Mouse (Mus musculus): ENCODE data around the gene Zbed6. TPM values are rescaled to one million over a fixed set of nuclear protein-coding genes. Genes with fewer than 3 reads are reported as not detected.
A peak's percentile ranks its signal among the peaks of the same experiment; 100 is the strongest.

Zbed6 gene
- polyA plus RNA-seq, 1 experiment from 2014 or later = not detected

GRCm38 (mm10) chr1:133693536-133694114 lies 32.9 kb upstream of the Zbed6 start:
- no peaks in the 10 kb centered on the region for H3K9me3 ChIP-seq (ENCODE audit: low read depth, low read length)
- no peak overlapping the region for H3K4me2 ChIP-seq
- no peak overlapping the region for H3K9ac ChIP-seq
- H3K4me3 ChIP-seq (ENCODE audit: low read depth, low read length) = no peak overlapping the region
- no peak for ATAC-seq (ENCODE audit: insufficient read depth)
- DNase-seq = no peak
- no peaks in the 10 kb centered on the region for H3K27me3 ChIP-seq (ENCODE audit: insufficient read depth, low read length)
- H3K36me3 ChIP-seq (ENCODE audit: insufficient read depth) = no peaks in the 10 kb centered on the region
- peak overlapping the region; percentile 88 for H3K27ac ChIP-seq (ENCODE audit: low read depth)
- no peak for TF ChIP-seq CTCF (IDR thresholded peaks at IDR 0.05; ENCODE audit: low read depth)
- H3K4me1 ChIP-seq (ENCODE audit: insufficient read depth) = peaks cover 20% of the 10 kb centered on the region
- WGBS = 57% methylated on average over 11 of the region's 11 CpGs

GRCm38 (mm10) chr1:133692195-133692594 lies 31.5 kb upstream of the Zbed6 start:
- H3K27me3 ChIP-seq (ENCODE audit: insufficient read depth, low read length) = no peaks in the 10 kb centered on the region
- no peaks in the 10 kb centered on the region for H3K9me3 ChIP-seq (ENCODE audit: low read depth, low read length)
- peaks cover 20% of the 10 kb centered on the region for H3K4me1 ChIP-seq (ENCODE audit: insufficient read depth)
- H3K4me3 ChIP-seq (ENCODE audit: low read depth, low read length) = no peak overlapping the region
- no peaks in the 10 kb centered on the region for H3K36me3 ChIP-seq (ENCODE audit: insufficient read depth)
- DNase-seq = no peak
- TF ChIP-seq CTCF (IDR thresholded peaks at IDR 0.05; ENCODE audit: low read depth) = no peak
- 40% methylated on average over 4 of the region's 4 CpGs for WGBS
- no peak overlapping the region for H3K4me2 ChIP-seq
- no peak for ATAC-seq (ENCODE audit: insufficient read depth)
- H3K9ac ChIP-seq = no peak overlapping the region
- no peak overlapping the region for H3K27ac ChIP-seq (ENCODE audit: low read depth)

- no peak overlapping the region for H3K9ac ChIP-seq
- no peak for DNase-seq
- no peak overlapping the region for H3K4me2 ChIP-seq
- no peaks in the 10 kb centered on the region for H3K27me3 ChIP-seq (ENCODE audit: insufficient read depth, low read length)
- H3K4me3 ChIP-seq (ENCODE audit: low read depth, low read length) = no peak overlapping the region
- no peaks in the 10 kb centered on the region for H3K36me3 ChIP-seq (ENCODE audit: insufficient read depth)
- ATAC-seq (ENCODE audit: insufficient read depth) = no peak
- no peaks in the 10 kb centered on the region for H3K9me3 ChIP-seq (ENCODE audit: low read depth, low read length)
- H3K27ac ChIP-seq (ENCODE audit: low read depth) = no peak overlapping the region
- H3K4me1 ChIP-seq (ENCODE audit: insufficient read depth) = peaks cover 16% of the 10 kb centered on the region
- 88% methylated on average over 6 of the region's 6 CpGs for WGBS
- no peak for TF ChIP-seq CTCF (IDR thresholded peaks at IDR 0.05; ENCODE audit: low read depth)
Observed at GRCm38 (mm10) chr1:133691046-133691445, 30.4 kb upstream of the Zbed6 start.

GRCm38 (mm10) chr1:133689897-133690296 lies 29.2 kb upstream of the Zbed6 start, which contains the start of gene Lax1:
Gene Lax1 (minus strand): TSS chr1:133690108.
- TF ChIP-seq CTCF (IDR thresholded peaks at IDR 0.05; ENCODE audit: low read depth) = no peak
- Histone ChIP-seq H3K9ac (no peak within 1 kb of the TSS), H3K4me1 (ENCODE audit: insufficient read depth) (peaks cover 8% of the 10 kb centered on the region), H3K9me3 (ENCODE audit: low read depth, low read length) (no peaks in the 10 kb centered on the region), H3K27ac (ENCODE audit: low read depth) (no peak within 1 kb of the TSS), H3K27me3 (ENCODE audit: insufficient read depth, low read length) (no peaks in the 10 kb centered on the region), H3K4me2 (no peak within 1 kb of the TSS), H3K4me3 (ENCODE audit: low read depth, low read length) (no peak within 1 kb of the TSS), H3K36me3 (ENCODE audit: insufficient read depth) (no peaks in the 10 kb centered on the region)
- 20% methylated on average over 6 of the region's 6 CpGs for WGBS
- DNase-seq (no peak), ATAC-seq (ENCODE audit: insufficient read depth) (no peak)

GRCm38 (mm10) chr1:133688301-133688700 lies 27.6 kb upstream of the Zbed6 start:
- Histone ChIP-seq H3K4me3 (ENCODE audit: low read depth, low read length) (no peak overlapping the region), H3K4me1 (ENCODE audit: insufficient read depth) (0 out of 2 replicates have a peak, but pooled peaks cover 2% of the 10 kb centered on the region), H3K9ac (no peak overlapping the region), H3K27ac (ENCODE audit: low read depth) (no peak overlapping the region), H3K27me3 (ENCODE audit: insufficient read depth, low read length) (no peaks in the 10 kb centered on the region), H3K36me3 (ENCODE audit: insufficient read depth) (no peaks in the 10 kb centered on the region), H3K9me3 (ENCODE audit: low read depth, low read length) (no peaks in the 10 kb centered on the region), H3K4me2 (no peak overlapping the region)
- WGBS = 69% methylated on average over 7 of the region's 7 CpGs
- no peak for ATAC-seq (ENCODE audit: insufficient read depth)
- no peak for TF ChIP-seq CTCF (IDR thresholded peaks at IDR 0.05; ENCODE audit: low read depth)
- no peak for DNase-seq

GRCm38 (mm10) chr1:133685749-133686519 lies 25.2 kb upstream of the Zbed6 start:
- DNase-seq (peak; percentile 55), ATAC-seq (ENCODE audit: insufficient read depth) (0 out of 2 replicates have a peak, but pooled peaks have one; percentile 41)
- 68% methylated on average over 10 of the region's 10 CpGs for WGBS
- no peaks in the 10 kb centered on the region for H3K36me3 ChIP-seq (ENCODE audit: insufficient read depth)
- H3K4me1 ChIP-seq (ENCODE audit: insufficient read depth) = 0 out of 2 replicates have a peak, but pooled peaks cover 2% of the 10 kb centered on the region
- no peak overlapping the region for H3K4me3 ChIP-seq (ENCODE audit: low read depth, low read length)
- H3K27ac ChIP-seq (ENCODE audit: low read depth) = no peak overlapping the region
- H3K9ac ChIP-seq = no peak overlapping the region
- H3K27me3 ChIP-seq (ENCODE audit: insufficient read depth, low read length) = no peaks in the 10 kb centered on the region
- H3K9me3 ChIP-seq (ENCODE audit: low read depth, low read length) = no peaks in the 10 kb centered on the region
- no peak overlapping the region for H3K4me2 ChIP-seq
- TF ChIP-seq CTCF (IDR thresholded peaks at IDR 0.05; ENCODE audit: low read depth) = no peak

GRCm38 (mm10) chr1:133671801-133672200 lies 11.1 kb upstream of the Zbed6 start:
- DNase-seq (no peak), ATAC-seq (ENCODE audit: insufficient read depth) (no peak)
- no peak overlapping the region for H3K4me2 ChIP-seq
- H3K4me1 ChIP-seq (ENCODE audit: insufficient read depth) = no peaks in the 10 kb centered on the region
- H3K4me3 ChIP-seq (ENCODE audit: low read depth, low read length) = no peak overlapping the region
- TF ChIP-seq CTCF (IDR thresholded peaks at IDR 0.05; ENCODE audit: low read depth) = no peak
- H3K27me3 ChIP-seq (ENCODE audit: insufficient read depth, low read length) = no peaks in the 10 kb centered on the region
- no peaks in the 10 kb centered on the region for H3K36me3 ChIP-seq (ENCODE audit: insufficient read depth)
- H3K9ac ChIP-seq = no peak overlapping the region
- WGBS = 69% methylated on average over 3 of the region's 3 CpGs
- no peak overlapping the region for H3K27ac ChIP-seq (ENCODE audit: low read depth)
- H3K9me3 ChIP-seq (ENCODE audit: low read depth, low read length) = no peaks in the 10 kb centered on the region
